Mouse (Mus musculus): Measurements from ENCODE around the gene Slc25a53. TPM values are rescaled to one million over a fixed set of nuclear protein-coding genes. Genes with fewer than 3 reads are reported as not detected.

Slc25a53 gene
- 12.9 and 13.7 TPM in 2 replicates for polyA plus RNA-seq (2016; fragmentation: Nextera tagmentation; extraction: Ambion mirVana)

DNA sequence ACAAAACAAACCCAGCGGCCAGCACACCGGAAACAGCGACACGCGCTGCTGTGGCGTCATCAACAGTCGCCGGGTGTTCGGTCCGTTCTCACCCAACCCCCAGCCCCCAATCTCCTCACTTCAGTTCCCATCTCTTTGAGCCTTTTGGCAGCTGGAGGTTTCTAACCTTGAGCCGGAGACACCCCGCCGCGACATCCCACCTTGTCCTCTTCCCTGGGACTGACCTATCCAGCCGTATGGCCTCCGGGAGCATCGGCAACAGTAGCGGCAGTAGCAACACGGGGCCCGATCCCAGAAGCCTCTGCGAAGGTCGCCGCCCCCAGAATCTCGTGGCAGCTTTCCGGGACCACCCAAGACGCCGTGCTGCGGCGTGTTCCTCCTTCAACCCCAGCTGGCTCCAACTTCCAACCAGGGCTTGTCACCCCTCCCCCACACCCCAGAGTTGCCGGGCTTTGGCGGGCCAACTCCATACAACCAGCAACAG, at the start of gene Slc25a53:
Gene Slc25a53, minus strand, starts transcription at position 303 of the 484 bp plus-strand sequence.
- Histone ChIP-seq H3K9me3 (replicated peaks) (no peaks in the 10 kb centered on the region), H3K27me3 (ENCODE audit: low read depth, poor library complexity, severe bottlenecking) (peaks cover 28% of the 10 kb centered on the region), H3K36me3 (no peaks in the 10 kb centered on the region), H3K4me1 (0 out of 2 replicates have a peak, but pooled peaks cover 2% of the 10 kb centered on the region), H3K4me3 (peak within 1 kb of the TSS; percentile 55), H3K27ac (peak within 1 kb of the TSS; percentile 91)
- 12% methylated on average over 30 of the region's 31 CpGs for WGBS
- peak; percentile 90 for DNase-seq (ENCODE audit: low spot score)

- Histone ChIP-seq H3K36me3 (0 out of 2 replicates have a peak, but pooled peaks cover 6% of the 10 kb centered on the region), H3K4me3 (no peak overlapping the region), H3K4me1 (no peaks in the 10 kb centered on the region), H3K9me3 (replicated peaks) (no peaks in the 10 kb centered on the region), H3K27ac (no peak overlapping the region), H3K27me3 (ENCODE audit: low read depth, poor library complexity, severe bottlenecking) (0 out of 2 replicates have a peak, but pooled peaks cover 2% of the 10 kb centered on the region)
- 88% methylated on average over 9 of the region's 9 CpGs for WGBS
- no peak for DNase-seq (ENCODE audit: low spot score)
These were observed 25.1 kb upstream of the Slc25a53 start for GRCm38 (mm10) chrX:137063202-137063601.

DNA sequence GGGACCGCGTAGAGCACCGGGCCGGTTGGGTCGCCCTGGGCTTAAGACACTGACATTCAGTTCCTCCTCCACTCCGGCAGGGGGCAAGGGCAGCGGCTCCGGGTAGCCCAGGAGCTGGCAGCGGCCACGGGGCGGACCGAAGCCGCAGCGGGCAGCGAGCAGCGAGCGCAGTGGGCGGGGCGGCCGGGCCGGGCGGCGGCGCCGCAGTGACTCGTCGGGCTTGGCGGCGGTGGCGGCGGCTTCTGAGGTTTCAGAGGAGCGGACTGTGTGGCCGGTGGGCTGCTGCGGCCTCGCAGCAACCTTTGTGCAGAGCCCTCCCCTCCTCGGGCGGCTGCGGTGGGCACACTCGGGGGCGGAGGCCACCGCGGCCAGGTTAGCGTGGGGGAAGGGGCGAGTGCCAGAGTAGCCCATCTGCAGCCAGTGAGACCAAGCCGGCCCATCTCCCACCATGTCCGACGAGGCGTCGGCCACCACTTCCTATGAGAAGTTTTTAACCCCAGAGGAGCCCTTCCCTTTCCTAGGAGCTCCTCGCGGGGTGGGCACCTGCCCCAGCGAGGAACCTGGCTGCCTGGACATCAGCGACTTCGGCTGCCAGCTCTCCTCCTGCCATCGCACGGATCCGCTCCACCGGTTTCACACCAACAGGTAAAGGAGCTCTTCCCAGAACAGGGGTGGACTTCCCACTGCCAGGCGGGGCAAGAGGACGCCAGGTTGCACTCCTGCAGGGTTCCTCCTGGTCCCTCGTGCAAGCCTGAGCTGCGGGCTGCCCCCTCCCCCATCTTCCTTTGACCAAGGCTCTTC, 11.5 kb upstream of the Slc25a53 start, which contains the start of gene Fam199x:
Gene Fam199x, plus strand, starts transcription at position 170 of the 801 bp plus-strand sequence.
- H3K9me3 ChIP-seq (replicated peaks): no peaks in the 10 kb centered on the region
- H3K4me1 ChIP-seq: peaks cover 4% of the 10 kb centered on the region; the same call in 1 of the 2 replicates
- no peaks in the 10 kb centered on the region for H3K36me3 ChIP-seq
- H3K4me3 ChIP-seq: peak within 1 kb of the TSS; percentile 69
- peak within 1 kb of the TSS; percentile 89 for H3K27ac ChIP-seq
- DNase-seq (ENCODE audit: low spot score): peak; percentile 75
- peaks cover 68% of the 10 kb centered on the region for H3K27me3 ChIP-seq (ENCODE audit: low read depth, poor library complexity, severe bottlenecking)
- WGBS: 12% methylated on average over 53 of the region's 62 CpGs

DNA sequence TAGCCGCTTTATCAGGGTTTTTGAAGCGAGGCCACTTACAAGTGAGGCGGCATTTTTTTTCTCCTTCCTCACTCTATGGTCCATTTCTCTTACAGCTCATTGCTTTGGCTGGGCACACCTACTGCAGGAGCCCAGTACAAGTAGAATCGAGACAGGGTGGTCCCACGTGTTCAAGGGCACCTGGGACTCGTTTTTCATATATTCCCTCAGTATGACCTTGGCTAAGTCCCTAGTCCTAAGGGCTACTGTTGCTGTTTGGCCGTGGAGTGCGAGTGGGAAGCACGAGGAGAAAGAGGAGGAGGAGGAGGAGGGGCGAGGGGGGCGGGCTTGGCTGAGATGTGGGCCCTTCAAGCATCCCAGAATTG, 10.9 kb upstream of the Slc25a53 start:
- Histone ChIP-seq H3K4me3 (peak overlapping the region; percentile 69), H3K27me3 (ENCODE audit: low read depth, poor library complexity, severe bottlenecking) (peaks cover 68% of the 10 kb centered on the region), H3K9me3 (replicated peaks) (no peaks in the 10 kb centered on the region), H3K36me3 (no peaks in the 10 kb centered on the region), H3K4me1 (peaks cover 4% of the 10 kb centered on the region; the same call in 1 of the 2 replicates), H3K27ac (peak overlapping the region; percentile 89)
- 9% methylated on average over 10 of the region's 11 CpGs for WGBS
- no peak for DNase-seq (ENCODE audit: low spot score)

DNA sequence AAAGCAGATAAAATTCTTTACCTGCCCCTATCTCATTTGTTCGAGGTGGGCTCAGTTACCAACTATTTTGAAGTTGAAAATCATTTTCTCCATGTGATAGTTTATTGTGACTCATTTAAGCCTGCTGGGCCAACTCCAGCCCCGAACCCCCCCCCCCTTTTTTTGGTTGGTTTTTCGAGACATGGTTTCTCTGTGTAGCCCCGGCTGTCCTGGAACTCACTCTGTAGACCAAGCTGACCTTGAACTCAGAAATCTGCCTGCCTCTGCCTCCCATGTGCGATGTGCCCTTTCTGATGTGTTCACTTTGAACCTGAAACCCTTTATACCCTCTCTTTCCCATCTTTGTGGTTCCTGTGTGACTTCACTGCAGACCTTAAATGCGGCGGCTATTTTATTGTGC, 400 bp upstream of the Slc25a53 start:
- 0 out of 2 replicates have a peak, but pooled peaks cover 2% of the 10 kb centered on the region for H3K4me1 ChIP-seq
- peaks cover 29% of the 10 kb centered on the region for H3K27me3 ChIP-seq (ENCODE audit: low read depth, poor library complexity, severe bottlenecking)
- DNase-seq (ENCODE audit: low spot score): no peak
- no peaks in the 10 kb centered on the region for H3K36me3 ChIP-seq
- no peaks in the 10 kb centered on the region for H3K9me3 ChIP-seq (replicated peaks)
- 46% methylated on average over 7 of the region's 7 CpGs for WGBS
- peak overlapping the region; percentile 91 for H3K27ac ChIP-seq
- peak overlapping the region; percentile 55 for H3K4me3 ChIP-seq

- Histone ChIP-seq H3K4me1 (0 out of 2 replicates have a peak, but pooled peaks cover 2% of the 10 kb centered on the region), H3K27ac (peak overlapping the region; percentile 91), H3K36me3 (no peaks in the 10 kb centered on the region), H3K4me3 (peak overlapping the region; percentile 55), H3K27me3 (ENCODE audit: low read depth, poor library complexity, severe bottlenecking) (peaks cover 24% of the 10 kb centered on the region), H3K9me3 (replicated peaks) (no peaks in the 10 kb centered on the region)
- no peak for DNase-seq (ENCODE audit: low spot score)
- 11% methylated on average over 12 of the region's 12 CpGs for WGBS
These were observed 567 bp downstream of the Slc25a53 start for GRCm38 (mm10) chrX:137037470-137037999.

DNA sequence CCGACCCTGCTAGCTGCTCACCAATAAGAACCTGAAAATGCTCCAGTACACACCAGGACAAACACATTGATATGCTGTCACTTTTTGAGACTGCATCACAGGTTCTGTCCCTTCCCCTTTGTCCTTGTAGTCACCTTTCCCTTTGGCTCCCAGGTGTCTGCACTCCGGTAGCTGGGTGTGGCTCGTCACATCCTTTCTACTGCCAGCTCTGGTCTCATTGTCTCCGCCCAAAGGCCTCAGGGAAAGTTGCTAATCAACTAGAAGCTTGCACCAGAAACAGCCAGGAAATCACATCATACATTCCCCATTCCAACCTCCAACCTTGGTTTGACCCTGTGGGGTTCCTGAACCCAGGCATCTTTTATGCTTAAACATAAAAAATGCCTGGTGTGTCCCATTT, 3.8 kb downstream of the Slc25a53 start:
- Histone ChIP-seq H3K4me1 (0 out of 2 replicates have a peak, but pooled peaks cover 2% of the 10 kb centered on the region), H3K27ac (no peak overlapping the region), H3K36me3 (no peaks in the 10 kb centered on the region), H3K27me3 (ENCODE audit: low read depth, poor library complexity, severe bottlenecking) (peaks cover 32% of the 10 kb centered on the region), H3K4me3 (no peak overlapping the region), H3K9me3 (replicated peaks) (no peaks in the 10 kb centered on the region)
- no peak for DNase-seq (ENCODE audit: low spot score)
- WGBS: 72% methylated on average over 4 of the region's 4 CpGs

DNA sequence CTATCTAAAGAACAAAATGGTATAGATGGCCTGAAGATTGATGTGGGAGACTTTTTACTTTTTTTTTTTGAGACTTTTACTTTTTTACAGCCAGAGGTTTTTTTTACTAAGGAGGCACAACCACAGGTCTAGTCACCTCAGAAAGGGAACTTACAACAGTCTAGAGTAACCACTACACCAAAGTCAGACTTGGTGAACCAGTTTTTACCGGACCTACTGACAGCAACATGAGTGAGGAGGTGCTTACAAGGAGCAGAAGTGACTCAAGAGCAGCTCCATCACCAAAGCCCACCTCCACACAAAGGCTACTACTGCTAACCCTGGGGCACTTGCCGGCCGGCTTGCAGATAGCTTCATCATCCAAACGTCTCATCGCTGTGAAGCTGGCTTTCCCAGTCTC, 6.4 kb downstream of the Slc25a53 start:
- 89% methylated on average over 5 of the region's 5 CpGs for WGBS
- Histone ChIP-seq H3K4me1 (no peaks in the 10 kb centered on the region), H3K27ac (no peak overlapping the region), H3K27me3 (ENCODE audit: low read depth, poor library complexity, severe bottlenecking) (peaks cover 24% of the 10 kb centered on the region), H3K36me3 (peaks cover 7% of the 10 kb centered on the region; the same call in 1 of the 2 replicates), H3K4me3 (no peak overlapping the region), H3K9me3 (replicated peaks) (no peaks in the 10 kb centered on the region)
- no peak for DNase-seq (ENCODE audit: low spot score)

GRCm38 (mm10) chrX:137030916-137031315, 7.2 kb downstream of the Slc25a53 start:
- peaks cover 21% of the 10 kb centered on the region for H3K27me3 ChIP-seq (ENCODE audit: low read depth, poor library complexity, severe bottlenecking)
- WGBS: 98% methylated on average over 8 of the region's 8 CpGs
- no peak overlapping the region for H3K27ac ChIP-seq
- H3K36me3 ChIP-seq: peaks cover 7% of the 10 kb centered on the region; the same call in 1 of the 2 replicates
- H3K9me3 ChIP-seq (replicated peaks): no peaks in the 10 kb centered on the region
- no peak for DNase-seq (ENCODE audit: low spot score)
- no peaks in the 10 kb centered on the region for H3K4me1 ChIP-seq
- no peak overlapping the region for H3K4me3 ChIP-seq

- Histone ChIP-seq H3K4me1 (no peaks in the 10 kb centered on the region), H3K27me3 (ENCODE audit: low read depth, poor library complexity, severe bottlenecking) (0 out of 2 replicates have a peak, but pooled peaks cover 7% of the 10 kb centered on the region), H3K4me3 (no peak overlapping the region), H3K36me3 (peaks cover 9% of the 10 kb centered on the region; the same call in 1 of the 2 replicates), H3K27ac (no peak overlapping the region), H3K9me3 (replicated peaks) (no peaks in the 10 kb centered on the region)
- 20% methylated on average over 1 of the region's 1 CpGs for WGBS
- peak; percentile 56 for DNase-seq (ENCODE audit: low spot score)
These were observed 18.8 kb downstream of the Slc25a53 start for GRCm38 (mm10) chrX:137019310-137019709.

- peaks cover 9% of the 10 kb centered on the region; the same call in 1 of the 2 replicates for H3K36me3 ChIP-seq
- WGBS: 32% methylated on average over 1 of the region's 1 CpGs
- no peak for DNase-seq (ENCODE audit: low spot score)
These were observed 20.4 kb downstream of the Slc25a53 start for GRCm38 (mm10) chrX:137017668-137018067.

GRCm38 (mm10) chrX:137015099-137015709, 22.9 kb downstream of the Slc25a53 start:
- Histone ChIP-seq H3K4me1 (no peaks in the 10 kb centered on the region), H3K4me3 (no peak overlapping the region), H3K36me3 (peaks cover 6% of the 10 kb centered on the region), H3K9me3 (replicated peaks) (no peaks in the 10 kb centered on the region), H3K27ac (no peak overlapping the region), H3K27me3 (ENCODE audit: low read depth, poor library complexity, severe bottlenecking) (0 out of 2 replicates have a peak, but pooled peaks cover 13% of the 10 kb centered on the region)
- peak; percentile 43 for DNase-seq (ENCODE audit: low spot score)
- 57% methylated on average over 6 of the region's 6 CpGs for WGBS

More at GRCm38 (mm10) chrX:137017668-137018067, 20.4 kb downstream of the Slc25a53 start:
- no peaks in the 10 kb centered on the region for H3K4me1 ChIP-seq
- 0 out of 2 replicates have a peak, but pooled peaks cover 6% of the 10 kb centered on the region for H3K27me3 ChIP-seq (ENCODE audit: low read depth, poor library complexity, severe bottlenecking)
- no peaks in the 10 kb centered on the region for H3K9me3 ChIP-seq (replicated peaks)
- H3K4me3 ChIP-seq: no peak overlapping the region
- no peak overlapping the region for H3K27ac ChIP-seq

Measured in limb, embryonic 10.5 days (tissue).